Mouse (Mus musculus) lung, postnatal 14 days (tissue): ENCODE results near the gene Lcmt1.

Experiments used
- DNase-seq: peaks from one replicate; pipeline ENCODE4 v3.0.0; 2021

The Lcmt1 gene

GRCm38 (mm10) chr7:123361229-123361980, 8.2 kb upstream of the Lcmt1 start:
- no peak for DNase-seq

- DNase-seq: no peak
These were observed 6.8 kb upstream of the Lcmt1 start for GRCm38 (mm10) chr7:123362806-123363205.

GRCm38 (mm10) chr7:123363971-123364370, 5.6 kb upstream of the Lcmt1 start:
- DNase-seq: no peak

- DNase-seq: peak; percentile 28
These were observed 3.5 kb upstream of the Lcmt1 start for GRCm38 (mm10) chr7:123365876-123366741.

- no peak for DNase-seq
These were observed 2.8 kb upstream of the Lcmt1 start for GRCm38 (mm10) chr7:123366806-123367205.

GRCm38 (mm10) chr7:123367218-123368150, 2.1 kb upstream of the Lcmt1 start:
- no peak for DNase-seq

GRCm38 (mm10) chr7:123368187-123368586, 1.4 kb upstream of the Lcmt1 start:
- DNase-seq: no peak

GRCm38 (mm10) chr7:123368778-123369746, 522 bp upstream of the Lcmt1 start:
- peak; percentile 50 for DNase-seq

- no peak for DNase-seq
These were observed 1.1 kb downstream of the Lcmt1 start for GRCm38 (mm10) chr7:123370700-123371099.

GRCm38 (mm10) chr7:123371501-123371900, 1.9 kb downstream of the Lcmt1 start:
- DNase-seq: peak; percentile 13

- peak; percentile 93 for DNase-seq
These were observed 8.1 kb downstream of the Lcmt1 start for GRCm38 (mm10) chr7:123377443-123378400.

- peak; percentile 11 for DNase-seq
These were observed 16.3 kb downstream of the Lcmt1 start for GRCm38 (mm10) chr7:123385693-123386407.

- no peak for DNase-seq
These were observed 20.2 kb downstream of the Lcmt1 start for GRCm38 (mm10) chr7:123389686-123390280.

- DNase-seq: no peak
These were observed 24.7 kb downstream of the Lcmt1 start for GRCm38 (mm10) chr7:123394271-123394670.

GRCm38 (mm10) chr7:123396900-123397299, 27.3 kb downstream of the Lcmt1 start:
- DNase-seq: no peak

- no peak for DNase-seq
These were observed 27.8 kb downstream of the Lcmt1 start for GRCm38 (mm10) chr7:123397369-123397768.

- no peak for DNase-seq
These were observed 28.3 kb downstream of the Lcmt1 start for GRCm38 (mm10) chr7:123397931-123398330.

- DNase-seq: peak; percentile 69
These were observed 29.2 kb downstream of the Lcmt1 start for GRCm38 (mm10) chr7:123398828-123399227.

GRCm38 (mm10) chr7:123399286-123399685, 29.7 kb downstream of the Lcmt1 start:
- DNase-seq: no peak
